Mouse (Mus musculus): ENCODE measurements around the gene Il10ra. TPM values are rescaled to one million over a fixed set of nuclear protein-coding genes. Genes with fewer than 3 reads are reported as not detected.

The Il10ra gene
- polyA plus RNA-seq, 1 experiment = 5.1 TPM

- no peaks in the 10 kb centered on the region for H3K4me1 ChIP-seq (ENCODE audit: control insufficient read depth, insufficient read depth, low read length)
- no peak overlapping the region for H3K4me3 ChIP-seq (ENCODE audit: insufficient read depth, low read length)
- H3K27ac ChIP-seq (ENCODE audit: insufficient read depth, low read length) = no peak overlapping the region
- TF ChIP-seq CTCF (IDR thresholded peaks at IDR 0.05; ENCODE audit: extremely low read depth, insufficient read depth, low read length) (no peak), POLR2A (IDR thresholded peaks at IDR 0.05; ENCODE audit: extremely low read depth, insufficient read depth, low read length) (no peak)
Measured at GRCm38 (mm10) chr9:45294210-45295011, 25.5 kb upstream of the Il10ra start.

GRCm38 (mm10) chr9:45291481-45292168, 22.7 kb upstream of the Il10ra start:
- Histone ChIP-seq H3K4me3 (ENCODE audit: insufficient read depth, low read length) (no peak overlapping the region), H3K27ac (ENCODE audit: insufficient read depth, low read length) (no peak overlapping the region), H3K4me1 (ENCODE audit: control insufficient read depth, insufficient read depth, low read length) (no peaks in the 10 kb centered on the region)
- no peak for TF ChIP-seq CTCF (IDR thresholded peaks at IDR 0.05; ENCODE audit: extremely low read depth, insufficient read depth, low read length)
- TF ChIP-seq POLR2A (IDR thresholded peaks at IDR 0.05; ENCODE audit: extremely low read depth, insufficient read depth, low read length) = no peak

GRCm38 (mm10) chr9:45282466-45282865, 13.5 kb upstream of the Il10ra start:
- H3K4me1 ChIP-seq (ENCODE audit: control insufficient read depth, insufficient read depth, low read length) = no peaks in the 10 kb centered on the region
- TF ChIP-seq POLR2A (IDR thresholded peaks at IDR 0.05; ENCODE audit: extremely low read depth, insufficient read depth, low read length) = no peak
- no peak for TF ChIP-seq CTCF (IDR thresholded peaks at IDR 0.05; ENCODE audit: extremely low read depth, insufficient read depth, low read length)
- H3K4me3 ChIP-seq (ENCODE audit: insufficient read depth, low read length) = no peak overlapping the region
- H3K27ac ChIP-seq (ENCODE audit: insufficient read depth, low read length) = no peak overlapping the region

GRCm38 (mm10) chr9:45280891-45281290, 11.9 kb upstream of the Il10ra start:
- no peak overlapping the region for H3K27ac ChIP-seq (ENCODE audit: insufficient read depth, low read length)
- H3K4me1 ChIP-seq (ENCODE audit: control insufficient read depth, insufficient read depth, low read length) = no peaks in the 10 kb centered on the region
- no peak overlapping the region for H3K4me3 ChIP-seq (ENCODE audit: insufficient read depth, low read length)
- TF ChIP-seq POLR2A (IDR thresholded peaks at IDR 0.05; ENCODE audit: extremely low read depth, insufficient read depth, low read length) = no peak
- TF ChIP-seq CTCF (IDR thresholded peaks at IDR 0.05; ENCODE audit: extremely low read depth, insufficient read depth, low read length) = no peak

GRCm38 (mm10) chr9:45280059-45280458, 11.1 kb upstream of the Il10ra start:
- Histone ChIP-seq H3K4me1 (ENCODE audit: control insufficient read depth, insufficient read depth, low read length) (no peaks in the 10 kb centered on the region), H3K27ac (ENCODE audit: insufficient read depth, low read length) (no peak overlapping the region), H3K4me3 (ENCODE audit: insufficient read depth, low read length) (no peak overlapping the region)
- no peak for TF ChIP-seq POLR2A (IDR thresholded peaks at IDR 0.05; ENCODE audit: extremely low read depth, insufficient read depth, low read length)
- TF ChIP-seq CTCF (IDR thresholded peaks at IDR 0.05; ENCODE audit: extremely low read depth, insufficient read depth, low read length) = no peak

- Histone ChIP-seq H3K4me3 (ENCODE audit: insufficient read depth, low read length) (no peak overlapping the region), H3K27ac (ENCODE audit: insufficient read depth, low read length) (no peak overlapping the region), H3K4me1 (ENCODE audit: control insufficient read depth, insufficient read depth, low read length) (no peaks in the 10 kb centered on the region)
- TF ChIP-seq POLR2A (IDR thresholded peaks at IDR 0.05; ENCODE audit: extremely low read depth, insufficient read depth, low read length) (no peak), CTCF (IDR thresholded peaks at IDR 0.05; ENCODE audit: extremely low read depth, insufficient read depth, low read length) (no peak)
Measured at GRCm38 (mm10) chr9:45274635-45275034, 5.7 kb upstream of the Il10ra start.

- H3K4me3 ChIP-seq (ENCODE audit: insufficient read depth, low read length) = no peak overlapping the region
- TF ChIP-seq POLR2A (IDR thresholded peaks at IDR 0.05; ENCODE audit: extremely low read depth, insufficient read depth, low read length) (no peak), CTCF (IDR thresholded peaks at IDR 0.05; ENCODE audit: extremely low read depth, insufficient read depth, low read length) (no peak)
- no peaks in the 10 kb centered on the region for H3K4me1 ChIP-seq (ENCODE audit: control insufficient read depth, insufficient read depth, low read length)
- peak overlapping the region; percentile 17; the same call in 1 of the 2 replicates for H3K27ac ChIP-seq (ENCODE audit: insufficient read depth, low read length)
Measured at GRCm38 (mm10) chr9:45274218-45274617, 5.3 kb upstream of the Il10ra start.

GRCm38 (mm10) chr9:45272213-45272612, 3.3 kb upstream of the Il10ra start:
- Histone ChIP-seq H3K27ac (ENCODE audit: insufficient read depth, low read length) (no peak overlapping the region), H3K4me3 (ENCODE audit: insufficient read depth, low read length) (no peak overlapping the region), H3K4me1 (ENCODE audit: control insufficient read depth, insufficient read depth, low read length) (no peaks in the 10 kb centered on the region)
- TF ChIP-seq CTCF (IDR thresholded peaks at IDR 0.05; ENCODE audit: extremely low read depth, insufficient read depth, low read length) = no peak
- TF ChIP-seq POLR2A (IDR thresholded peaks at IDR 0.05; ENCODE audit: extremely low read depth, insufficient read depth, low read length) = no peak

GRCm38 (mm10) chr9:45268079-45268478, 870 bp downstream of the Il10ra start:
- Histone ChIP-seq H3K27ac (ENCODE audit: insufficient read depth, low read length) (no peak overlapping the region), H3K4me3 (ENCODE audit: insufficient read depth, low read length) (peak overlapping the region; percentile 49), H3K4me1 (ENCODE audit: control insufficient read depth, insufficient read depth, low read length) (no peaks in the 10 kb centered on the region)
- no peak for TF ChIP-seq CTCF (IDR thresholded peaks at IDR 0.05; ENCODE audit: extremely low read depth, insufficient read depth, low read length)
- no peak for TF ChIP-seq POLR2A (IDR thresholded peaks at IDR 0.05; ENCODE audit: extremely low read depth, insufficient read depth, low read length)

GRCm38 (mm10) chr9:45267099-45267498, 1.9 kb downstream of the Il10ra start:
- no peak overlapping the region for H3K4me3 ChIP-seq (ENCODE audit: insufficient read depth, low read length)
- no peaks in the 10 kb centered on the region for H3K4me1 ChIP-seq (ENCODE audit: control insufficient read depth, insufficient read depth, low read length)
- no peak overlapping the region for H3K27ac ChIP-seq (ENCODE audit: insufficient read depth, low read length)
- TF ChIP-seq POLR2A (IDR thresholded peaks at IDR 0.05; ENCODE audit: extremely low read depth, insufficient read depth, low read length) (no peak), CTCF (IDR thresholded peaks at IDR 0.05; ENCODE audit: extremely low read depth, insufficient read depth, low read length) (no peak)
